Mouse (Mus musculus): Measurements from ENCODE around the gene Slc39a5.

- TF ChIP-seq CTCF (IDR thresholded peaks at IDR 0.05; ENCODE audit: low read depth) (no peak), EP300 (IDR thresholded peaks at IDR 0.05; ENCODE audit: low read depth) (no peak)
Observed at GRCm38 (mm10) chr10:128372142-128372541, 28.9 kb downstream of the Slc39a5 start.

All from heart, postnatal 0 days (tissue).